Mouse (Mus musculus) frontal cortex, postnatal 25 days (tissue): Measurements from ENCODE around the gene Nme4.

Source experiments
- DNase-seq, 2 experiments: peaks; one replicate each; pipeline ENCODE4 v3.0.0; 2022; ENCODE audit warnings: low spot score in 2 of 2

Nme4 gene

DNA sequence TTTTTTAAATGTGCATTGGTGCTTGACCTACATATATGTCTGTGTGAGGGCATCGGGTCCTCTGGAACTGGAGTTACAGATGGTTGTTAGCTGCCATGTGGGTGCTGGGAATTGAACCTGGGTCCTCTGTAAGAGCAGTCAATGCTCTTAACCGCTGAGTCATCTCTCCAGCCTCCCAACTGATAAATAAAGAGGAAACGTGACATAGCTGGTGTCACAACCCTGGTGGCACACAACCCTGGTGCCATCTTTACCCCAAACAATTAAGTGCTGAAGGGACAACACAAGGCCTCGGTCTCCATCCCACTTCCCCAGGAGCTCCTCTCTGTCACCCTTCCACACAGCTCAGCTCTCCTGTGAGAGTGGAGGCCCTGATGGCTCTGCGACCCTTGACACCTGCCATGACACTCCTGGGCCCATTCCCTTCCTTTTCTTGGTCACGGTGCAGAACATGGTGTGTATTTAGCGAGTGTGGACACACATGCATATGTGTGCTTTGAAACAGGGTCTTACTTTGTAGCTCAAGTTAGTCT lies 28.8 kb downstream of the Nme4 start:
- DNase-seq = no peak

DNA sequence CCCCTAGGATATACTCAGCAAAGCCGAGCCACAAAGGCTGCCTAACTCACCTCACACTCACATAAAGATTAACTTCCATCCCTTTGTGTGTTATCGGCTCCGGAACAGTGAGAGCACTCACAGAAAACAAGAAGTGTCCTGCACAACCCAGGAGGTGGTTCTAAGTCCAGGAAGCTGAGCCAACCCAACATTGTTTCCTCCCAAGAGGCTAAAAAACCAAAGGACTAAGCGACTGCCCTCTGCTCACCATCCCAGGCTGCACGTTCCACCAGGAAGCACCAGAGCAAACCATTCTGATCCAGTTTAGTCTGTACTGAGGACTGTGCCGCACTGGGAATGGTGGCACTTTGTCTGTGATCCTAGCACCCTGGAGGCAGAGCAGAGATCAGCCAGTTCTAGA lies 30.5 kb downstream of the Nme4 start:
- DNase-seq = no peak

DNA sequence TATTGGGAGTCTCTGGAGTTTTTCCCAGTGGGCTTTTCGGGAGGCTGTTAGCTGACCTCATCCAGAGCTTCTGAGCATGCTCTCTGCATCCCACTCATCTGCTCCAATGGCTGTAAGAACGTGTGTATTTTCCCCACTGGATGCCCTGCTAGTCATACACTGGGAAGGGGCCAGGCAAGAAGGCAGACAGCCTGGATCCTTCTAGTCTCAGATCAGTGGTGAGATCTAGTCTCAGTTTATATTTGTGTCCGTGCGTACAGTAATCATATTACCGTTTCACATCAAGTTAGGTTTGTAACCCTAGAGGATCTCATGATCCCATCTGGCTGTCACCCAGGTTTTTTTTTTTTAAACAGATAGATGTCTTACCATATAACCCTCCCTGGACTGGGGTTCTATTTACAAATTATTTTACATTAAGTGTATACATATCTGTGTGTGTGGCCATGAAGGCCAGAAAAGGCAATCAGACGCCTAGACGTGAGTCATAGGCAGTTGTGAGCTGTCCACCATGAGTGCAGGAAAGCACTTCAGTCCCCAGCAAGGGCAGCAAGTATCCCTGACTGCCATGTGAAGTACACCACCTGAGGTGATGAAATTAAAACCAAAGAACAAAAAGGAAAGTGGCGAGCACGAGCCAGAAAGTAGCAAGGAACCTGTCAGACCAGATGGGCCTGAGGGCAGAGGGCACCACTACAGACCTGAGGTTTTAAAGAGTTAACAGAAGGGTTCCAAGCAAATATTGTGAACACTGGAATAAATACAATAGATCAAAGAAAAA lies 37.4 kb downstream of the Nme4 start:
- DNase-seq = no peak

DNA sequence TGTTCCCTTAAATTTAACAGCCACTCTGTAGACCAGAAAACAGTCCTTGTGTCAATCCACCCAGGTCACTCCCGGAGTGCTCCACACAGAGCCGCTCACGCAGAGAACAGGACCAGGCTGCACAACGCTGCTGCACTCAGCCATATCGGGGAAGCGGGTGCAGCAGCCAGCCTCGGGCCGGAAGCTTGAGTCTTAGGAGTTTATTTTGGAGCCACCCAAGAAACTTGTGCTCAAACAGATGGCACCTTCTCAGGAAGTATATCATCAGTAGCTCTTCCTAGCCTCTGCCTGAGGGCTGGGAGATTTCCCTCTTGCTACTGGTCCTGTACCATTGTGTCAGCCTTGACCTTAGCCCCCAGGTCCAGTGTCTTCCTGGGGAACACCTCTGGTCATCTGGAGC lies 38.1 kb downstream of the Nme4 start:
- DNase-seq = no peak

DNA sequence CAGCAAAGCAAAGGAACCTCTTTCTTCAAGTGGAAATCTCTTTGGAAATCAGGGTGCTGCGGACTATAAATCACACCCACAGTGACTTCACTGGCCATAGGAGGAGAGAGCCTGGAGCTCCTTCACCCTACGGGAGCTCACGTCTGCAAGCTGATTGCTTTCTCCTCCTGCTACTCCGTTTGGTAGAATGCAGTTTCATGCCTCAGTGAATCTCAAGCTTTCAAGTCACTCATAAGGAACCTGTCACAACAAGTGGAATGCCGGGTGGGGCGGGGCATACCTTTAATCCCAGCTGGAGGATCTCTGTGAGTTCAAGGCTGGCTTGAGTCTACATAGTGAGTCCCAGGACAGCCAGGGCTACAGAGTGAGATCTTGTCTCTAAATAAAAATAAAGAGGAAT lies 40.2 kb downstream of the Nme4 start:
- no peak for DNase-seq

DNA sequence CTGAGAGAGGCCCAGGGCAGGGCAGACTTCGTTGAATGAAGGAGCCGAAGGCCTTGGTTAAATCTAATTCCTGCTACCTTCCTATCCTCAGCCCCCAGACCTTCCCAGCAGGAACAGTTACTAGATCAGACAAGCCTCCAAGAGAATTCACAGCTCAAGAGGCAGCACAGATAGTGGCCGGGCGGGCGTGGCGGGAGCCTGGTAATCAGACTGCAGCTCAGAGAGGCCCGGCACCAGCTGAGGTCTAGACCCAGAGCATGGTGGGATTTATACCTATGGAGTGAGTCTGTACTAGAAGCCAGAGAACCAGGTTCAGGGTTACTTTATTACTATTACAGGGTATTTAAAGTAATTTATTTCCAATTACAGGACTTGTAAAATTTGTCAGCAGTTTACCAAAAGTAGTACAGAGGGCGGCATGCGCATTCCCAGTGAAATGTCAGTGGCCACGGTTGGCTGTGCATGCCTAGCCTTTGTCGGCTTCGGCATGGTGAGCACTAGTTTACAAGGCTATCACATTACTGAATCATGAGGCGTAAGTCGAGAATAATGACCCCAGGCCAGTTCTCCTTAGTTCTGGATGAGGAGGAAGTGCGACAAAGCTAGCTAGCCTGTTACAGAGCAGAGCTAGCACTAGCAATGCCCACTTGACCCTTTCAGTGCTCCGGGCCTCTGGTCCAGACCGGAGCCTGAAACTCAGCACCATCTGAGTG lies 41.1 kb downstream of the Nme4 start:
- no peak for DNase-seq

DNA sequence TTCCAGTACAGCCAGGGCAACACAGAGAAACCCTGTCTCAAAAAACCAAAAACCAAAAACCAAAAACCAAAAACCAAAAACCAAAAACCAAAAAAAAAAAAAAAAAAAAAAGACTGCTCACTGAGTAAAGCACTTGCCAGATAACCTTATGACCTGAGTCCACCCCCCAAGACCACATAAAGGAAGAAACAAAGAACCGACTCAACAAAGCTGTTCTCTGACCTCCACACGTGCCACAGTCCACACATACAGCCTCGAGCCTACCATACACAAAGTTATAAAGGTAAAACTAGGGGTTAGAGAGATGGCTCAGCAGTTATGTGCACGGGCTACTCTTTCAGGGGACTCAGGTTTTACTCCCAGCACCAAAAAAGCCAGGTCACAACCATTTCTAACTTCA lies 42.7 kb downstream of the Nme4 start:
- no peak for DNase-seq

DNA sequence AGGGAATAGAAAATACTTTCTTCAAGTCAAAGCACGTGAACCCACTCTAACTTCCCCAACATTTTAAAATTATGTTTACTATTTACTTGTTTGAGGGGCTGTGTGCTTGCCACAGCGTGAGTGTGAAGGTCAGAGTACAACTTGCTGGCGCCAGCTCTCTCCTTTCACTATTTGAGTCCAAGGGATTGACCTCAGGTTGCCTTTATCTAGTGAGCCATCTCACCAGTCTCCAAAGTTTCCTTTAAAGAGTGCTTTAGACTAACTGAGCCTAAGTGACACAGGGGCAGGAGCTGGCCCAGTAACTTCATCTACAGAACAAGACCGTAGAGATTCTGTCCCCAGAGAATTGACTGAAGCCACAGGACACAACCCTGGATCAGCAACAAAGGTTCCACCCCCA lies 43.3 kb downstream of the Nme4 start:
- no peak for DNase-seq

DNA sequence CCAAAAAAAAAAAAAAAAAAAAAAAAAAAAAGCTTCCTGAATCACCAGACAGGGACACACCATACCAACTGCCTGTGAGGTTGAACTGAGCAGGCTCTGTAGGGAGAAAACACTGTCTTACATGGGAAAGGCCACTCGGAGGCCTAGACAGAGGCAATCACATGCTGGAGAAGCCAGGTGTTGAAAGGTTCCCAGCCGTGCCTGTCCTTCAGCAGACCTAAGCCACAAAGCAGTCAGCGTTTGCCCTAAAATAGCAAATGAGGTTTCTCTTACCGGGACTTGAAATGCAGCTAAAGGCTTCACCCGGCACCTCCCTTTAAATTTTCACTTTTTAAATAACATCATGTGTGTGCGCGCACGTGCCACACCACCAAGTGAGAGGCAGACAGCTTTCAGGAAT lies 47.3 kb downstream of the Nme4 start:
- no peak for DNase-seq

DNA sequence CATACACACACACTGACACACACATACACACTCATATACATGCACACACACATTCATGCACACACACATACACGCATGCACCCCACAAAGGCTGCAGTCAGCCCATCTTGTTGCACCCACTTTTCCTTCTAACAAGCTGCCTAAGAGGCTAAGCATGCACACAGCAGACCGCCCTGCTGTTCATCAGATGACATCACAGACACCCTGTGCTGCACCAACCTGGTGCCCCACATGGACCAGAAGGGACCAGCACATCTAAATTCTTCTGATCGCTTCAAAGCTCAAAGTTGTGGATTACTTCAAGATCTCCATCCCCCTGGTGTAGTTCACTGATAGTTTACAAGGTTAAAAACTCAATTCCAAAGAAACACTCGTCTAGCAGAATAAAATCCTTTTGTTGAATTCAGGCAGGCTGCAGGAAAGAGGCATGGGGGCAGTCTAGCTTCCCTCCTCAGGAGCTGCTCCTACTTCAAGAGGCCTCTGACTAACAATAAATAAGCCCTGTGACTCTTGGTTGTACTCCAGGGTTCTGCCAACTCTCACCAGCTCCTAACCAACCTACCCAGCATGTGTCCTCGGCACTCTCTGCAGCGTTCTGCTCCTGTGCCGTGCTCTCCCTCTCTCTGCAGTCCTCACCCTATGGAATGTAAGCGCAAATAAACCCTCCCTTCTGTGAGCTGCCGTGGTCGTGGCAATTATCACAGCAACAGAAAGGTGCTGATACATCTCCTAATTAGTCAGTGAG lies 49.0 kb downstream of the Nme4 start:
- DNase-seq = no peak

DNA sequence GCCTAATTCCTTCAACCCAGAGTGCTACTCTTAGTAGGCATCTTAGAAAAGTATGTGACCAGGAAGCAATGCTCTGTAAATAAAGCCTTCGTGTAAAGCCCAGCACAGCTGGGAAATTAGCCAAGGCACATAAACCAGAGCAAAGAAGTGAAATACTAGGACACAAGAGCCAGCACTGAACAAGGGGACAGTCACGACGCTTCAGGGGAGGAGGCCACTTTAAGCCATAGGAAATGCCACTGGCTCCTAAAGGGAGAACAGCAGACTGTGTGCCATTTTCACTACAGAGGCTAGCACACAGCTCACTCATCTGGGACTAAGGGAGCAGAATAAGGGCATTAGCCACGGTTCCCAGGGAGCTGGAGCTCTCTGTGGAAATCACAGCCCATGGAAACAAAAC lies 50.1 kb downstream of the Nme4 start:
- no peak for DNase-seq

DNA sequence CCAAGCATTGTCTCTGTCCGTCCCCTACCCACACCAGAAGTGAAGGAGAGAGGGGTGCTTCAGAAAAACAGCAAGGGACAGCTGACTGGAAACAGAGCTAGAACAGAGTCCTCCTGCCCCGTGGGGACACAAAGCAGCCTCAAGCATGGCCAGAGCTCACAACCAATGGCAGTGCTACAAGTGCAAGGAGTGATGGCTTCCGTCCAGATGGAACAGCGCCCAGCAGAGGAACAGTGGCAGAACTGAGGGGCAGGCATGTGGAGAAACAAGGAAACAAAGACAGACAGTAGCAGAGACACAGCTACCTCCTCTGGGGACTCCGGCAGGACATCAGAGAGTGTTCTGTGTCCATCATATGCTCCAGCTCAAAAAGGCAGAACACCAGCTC lies 52.2 kb downstream of the Nme4 start:
- peak; percentile 51 to 56 for DNase-seq

DNA sequence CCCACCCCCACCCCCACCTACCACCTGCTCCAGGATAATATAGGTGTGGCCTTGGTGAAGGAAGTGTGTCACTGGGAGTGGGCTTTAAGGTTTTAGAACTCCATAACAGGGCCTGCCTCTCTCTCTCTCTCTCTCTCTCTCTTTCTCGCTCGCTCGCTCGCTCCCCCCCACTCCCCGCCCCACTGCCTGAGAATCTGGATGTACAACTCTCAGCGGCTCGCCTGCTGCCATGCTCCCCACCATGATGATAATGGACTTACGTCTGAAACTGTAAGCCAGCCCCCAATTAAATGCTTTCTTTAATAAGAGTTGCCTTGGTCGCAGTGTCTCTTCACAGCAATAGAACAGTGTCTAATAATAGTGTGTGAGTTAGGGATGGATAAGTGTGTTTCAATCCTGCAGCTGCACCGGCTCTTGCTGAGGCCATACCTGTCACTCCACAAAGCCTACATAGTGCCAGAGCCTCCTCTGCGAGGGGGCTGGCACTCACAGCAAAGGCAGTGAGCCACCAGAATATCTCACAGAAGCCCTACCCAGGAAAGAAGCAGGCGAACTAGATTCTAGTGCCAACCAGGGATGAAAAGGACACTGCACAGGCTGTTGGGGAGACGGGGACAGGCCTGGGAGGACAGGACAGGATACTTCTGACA lies 52.7 kb downstream of the Nme4 start:
- no peak for DNase-seq
